Mouse (Mus musculus): Measurements from ENCODE around the gene Serpine1. TPM values are rescaled to one million over a fixed set of nuclear protein-coding genes. Genes with fewer than 3 reads are reported as not detected.

Gene Serpine1
- total RNA-seq, 2 experiments from 2014 or later: 0.38 to 0.52 TPM

- no peak for DNase-seq (ENCODE audit: low spot score in 2 of 2)
- Histone ChIP-seq H3K4me3 (no peak overlapping the region), H3K27ac (no peak overlapping the region)
- no peak for TF ChIP-seq CTCF (conservative IDR thresholded peaks at IDR 0.05)
Observed at GRCm38 (mm10) chr5:137085731-137086130, 13.7 kb upstream of the Serpine1 start.

- DNase-seq (ENCODE audit: low spot score in 2 of 2): no peak
- no peak overlapping the region for H3K4me3 ChIP-seq
- H3K27ac ChIP-seq: no peak overlapping the region
- no peak for TF ChIP-seq CTCF (conservative IDR thresholded peaks at IDR 0.05)
Observed at GRCm38 (mm10) chr5:137085021-137085420, 13.0 kb upstream of the Serpine1 start.

GRCm38 (mm10) chr5:137083051-137083450 is 11.0 kb upstream of the Serpine1 start:
- TF ChIP-seq CTCF (conservative IDR thresholded peaks at IDR 0.05): no peak
- Histone ChIP-seq H3K27ac (no peak overlapping the region), H3K4me3 (no peak overlapping the region)
- DNase-seq (ENCODE audit: low spot score in 2 of 2): no peak

DNA sequence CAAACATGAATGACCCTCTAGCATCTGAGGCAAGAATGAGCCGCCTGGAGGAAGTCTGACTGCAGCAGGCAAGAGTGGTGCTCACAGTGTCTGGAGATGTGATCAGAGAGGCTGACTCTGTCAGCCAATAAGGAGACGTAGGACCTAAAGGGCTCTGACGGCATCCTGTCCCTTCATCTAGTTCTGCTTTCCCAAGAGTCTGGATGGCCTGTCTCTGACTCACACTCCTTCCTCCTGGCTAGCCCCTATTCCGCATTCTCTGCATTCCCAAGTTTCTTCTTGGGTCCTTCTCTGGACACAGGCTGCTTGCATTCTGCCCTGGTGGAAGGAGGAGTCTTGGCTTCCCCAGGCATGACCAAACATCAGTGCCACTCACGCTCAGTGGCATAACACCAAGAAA is 7.8 kb upstream of the Serpine1 start:
- TF ChIP-seq CTCF (conservative IDR thresholded peaks at IDR 0.05): no peak
- H3K4me3 ChIP-seq: no peak overlapping the region
- DNase-seq (ENCODE audit: low spot score in 2 of 2): no peak
- H3K27ac ChIP-seq: no peak overlapping the region

GRCm38 (mm10) chr5:137078616-137079015 is 6.5 kb upstream of the Serpine1 start:
- DNase-seq (ENCODE audit: low spot score in 2 of 2): no peak
- Histone ChIP-seq H3K27ac (no peak overlapping the region), H3K4me3 (no peak overlapping the region)
- TF ChIP-seq CTCF (conservative IDR thresholded peaks at IDR 0.05): no peak

GRCm38 (mm10) chr5:137078041-137078440 is 6.0 kb upstream of the Serpine1 start:
- no peak for TF ChIP-seq CTCF (conservative IDR thresholded peaks at IDR 0.05)
- DNase-seq (ENCODE audit: low spot score in 2 of 2): no peak
- Histone ChIP-seq H3K27ac (no peak overlapping the region), H3K4me3 (no peak overlapping the region)

GRCm38 (mm10) chr5:137077187-137077586 is 5.1 kb upstream of the Serpine1 start:
- Histone ChIP-seq H3K27ac (no peak overlapping the region), H3K4me3 (no peak overlapping the region)
- TF ChIP-seq CTCF (conservative IDR thresholded peaks at IDR 0.05): no peak
- DNase-seq (ENCODE audit: low spot score in 2 of 2): no peak

DNA sequence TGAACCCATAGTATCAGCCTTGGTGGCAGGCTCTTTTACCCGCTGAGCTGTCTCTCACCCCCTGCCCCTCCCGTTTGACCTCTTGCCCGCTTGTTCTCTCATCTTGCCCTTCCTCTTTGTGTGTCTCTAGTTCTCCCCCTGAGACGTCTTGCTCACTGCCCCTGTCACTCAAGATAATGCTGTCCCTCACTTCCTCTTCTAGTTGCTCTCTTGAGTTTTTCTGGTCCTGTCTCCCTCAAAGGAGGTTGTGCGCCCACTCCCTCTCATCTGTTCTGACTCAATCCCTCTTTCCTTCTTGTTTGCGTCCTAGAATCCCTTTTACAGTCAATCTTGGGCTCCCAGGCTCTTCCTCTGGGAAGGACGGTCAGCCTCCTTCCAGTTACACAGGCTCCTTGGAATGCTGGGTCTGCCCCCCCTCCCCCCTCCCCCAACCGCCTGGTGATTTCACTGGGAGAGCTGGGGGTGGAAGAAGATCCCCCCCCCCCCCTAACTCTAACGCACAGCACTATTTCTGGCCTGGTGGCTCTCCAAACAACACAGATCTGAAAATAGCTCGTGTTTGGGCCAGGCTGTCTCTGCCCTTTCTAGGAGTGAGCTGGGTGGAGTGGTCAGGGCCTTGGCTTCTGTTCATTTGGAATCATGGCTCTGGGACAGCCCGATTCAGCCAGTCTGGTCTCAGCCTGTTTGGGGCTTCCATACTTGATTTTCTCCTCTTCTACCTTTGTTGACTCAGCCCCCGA is 4.3 kb upstream of the Serpine1 start:
- H3K27ac ChIP-seq: no peak overlapping the region
- no peak for DNase-seq (ENCODE audit: low spot score in 2 of 2)
- TF ChIP-seq CTCF (conservative IDR thresholded peaks at IDR 0.05): no peak
- H3K4me3 ChIP-seq: no peak overlapping the region

DNA sequence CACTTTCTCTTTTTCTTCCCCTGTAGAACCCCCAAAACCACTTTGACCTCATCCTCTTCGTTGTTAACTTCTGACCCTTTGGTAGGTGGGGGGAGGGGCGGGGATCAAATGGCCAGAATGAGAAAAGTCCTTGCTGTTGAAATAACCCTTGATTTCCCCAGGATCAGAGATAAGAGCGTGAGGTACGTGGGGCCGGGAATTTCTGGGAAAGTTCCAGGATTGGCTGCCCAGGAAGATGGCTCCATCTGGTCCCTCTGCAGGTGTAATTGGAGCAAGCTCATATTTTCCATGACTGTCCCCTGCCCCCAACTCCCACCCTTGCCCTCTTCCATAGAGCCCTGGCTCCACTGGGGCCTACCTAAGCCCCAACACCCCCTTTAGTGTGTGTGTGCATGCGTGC is 3.7 kb upstream of the Serpine1 start:
- no peak for DNase-seq (ENCODE audit: low spot score in 2 of 2)
- Histone ChIP-seq H3K4me3 (no peak overlapping the region), H3K27ac (no peak overlapping the region)
- no peak for TF ChIP-seq CTCF (conservative IDR thresholded peaks at IDR 0.05)

DNA sequence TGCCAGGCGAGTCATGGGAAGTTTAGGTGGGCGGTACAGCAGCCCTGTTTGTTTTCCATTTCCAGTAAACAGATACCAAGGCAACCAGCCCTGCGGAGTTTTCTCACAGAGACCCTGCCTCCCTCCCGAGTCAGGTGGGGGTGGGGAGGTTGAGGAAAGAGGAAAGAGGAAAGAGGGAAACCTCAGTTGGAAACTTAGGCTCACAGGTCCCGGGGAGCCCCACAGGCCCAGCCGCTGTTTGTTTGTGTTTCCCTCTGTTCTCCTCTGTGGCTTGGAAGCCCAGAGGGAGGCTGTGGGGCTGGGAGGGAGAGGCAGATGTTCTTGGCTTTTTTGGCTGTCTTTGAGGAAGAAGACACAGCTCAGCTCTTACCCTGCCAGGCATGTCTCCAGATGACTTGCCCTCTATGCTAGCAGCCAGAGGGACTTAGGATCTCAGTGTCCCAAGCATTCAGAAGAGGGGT is 2.2 kb upstream of the Serpine1 start:
- DNase-seq (ENCODE audit: low spot score in 2 of 2): no peak
- TF ChIP-seq CTCF (conservative IDR thresholded peaks at IDR 0.05): no peak
- Histone ChIP-seq H3K27ac (peak overlapping the region; percentile 18; the same call in 1 of the 2 replicates), H3K4me3 (no peak overlapping the region)

DNA sequence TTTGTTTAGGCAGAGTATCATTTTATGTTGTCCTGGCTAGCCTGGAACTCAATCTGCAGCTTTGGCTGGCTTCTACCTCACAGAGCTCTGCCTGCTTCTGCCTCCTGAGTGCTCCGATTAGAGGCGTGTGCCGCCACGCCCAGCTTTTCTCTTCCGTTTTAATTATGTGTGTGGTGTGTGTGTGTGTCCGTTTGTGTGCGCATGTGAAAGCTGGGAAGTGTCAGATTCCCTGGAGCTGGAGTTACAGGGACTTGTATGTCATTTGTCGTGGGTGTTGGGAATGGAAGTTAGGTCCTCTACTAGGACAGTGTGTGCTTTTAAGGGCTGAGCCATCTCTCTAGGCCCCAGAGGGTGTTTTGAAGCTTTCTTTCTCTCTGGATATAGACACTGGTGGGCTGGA is 1.1 kb upstream of the Serpine1 start:
- no peak overlapping the region for H3K4me3 ChIP-seq
- no peak for TF ChIP-seq CTCF (conservative IDR thresholded peaks at IDR 0.05)
- DNase-seq (ENCODE audit: low spot score in 2 of 2): no peak
- H3K27ac ChIP-seq: peak overlapping the region; percentile 36; the same call in 1 of the 2 replicates

DNA sequence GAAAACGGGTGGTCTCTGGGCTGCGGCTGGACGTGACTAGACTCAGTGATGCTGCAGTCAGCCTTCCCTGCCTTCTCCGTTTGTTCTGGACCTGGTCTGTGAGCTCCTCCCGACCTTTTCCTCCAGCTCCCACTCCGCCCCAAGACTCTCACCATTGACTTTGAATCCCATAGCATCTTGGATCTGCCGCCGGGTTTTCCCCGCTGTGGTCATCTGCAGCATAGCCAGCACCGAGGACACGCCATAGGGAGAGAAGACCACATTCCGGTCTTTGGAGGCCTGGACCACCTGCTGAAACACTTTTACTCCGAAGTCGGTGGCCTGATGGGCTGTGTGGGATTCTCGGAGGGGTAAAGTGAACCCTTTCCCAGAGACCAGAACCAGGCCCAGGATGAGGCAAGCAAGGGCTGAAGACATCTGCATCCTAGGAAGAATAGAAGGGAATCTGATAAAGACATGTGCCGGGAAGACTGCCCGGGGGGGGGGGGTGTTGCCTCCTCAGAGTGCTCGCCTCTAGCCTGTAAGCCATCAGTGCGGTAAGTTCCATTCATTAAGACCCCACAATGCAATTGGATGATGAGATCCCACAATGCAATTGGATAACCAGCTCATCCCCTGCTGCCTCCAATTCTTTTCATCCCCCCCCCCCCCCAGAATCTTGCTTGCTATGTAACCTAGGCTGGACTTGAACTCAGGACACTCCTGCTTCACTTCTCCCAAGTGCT is 1.0 kb downstream of the Serpine1 start:
- no peak for DNase-seq (ENCODE audit: low spot score in 2 of 2)
- TF ChIP-seq CTCF (conservative IDR thresholded peaks at IDR 0.05): no peak

GRCm38 (mm10) chr5:137068711-137069110 is 3.4 kb downstream of the Serpine1 start:
- H3K27ac ChIP-seq: no peak overlapping the region
- TF ChIP-seq CTCF (conservative IDR thresholded peaks at IDR 0.05): no peak
- DNase-seq (ENCODE audit: low spot score in 2 of 2): no peak
- H3K4me3 ChIP-seq: no peak overlapping the region

More for the DNA sequence above, 1.0 kb downstream of the Serpine1 start:
- Histone ChIP-seq H3K27ac (no peak overlapping the region), H3K4me3 (no peak overlapping the region)

- peak; percentile 45 for TF ChIP-seq CTCF (conservative IDR thresholded peaks at IDR 0.05)
- Histone ChIP-seq H3K4me3 (no peak overlapping the region), H3K27ac (no peak overlapping the region)
- no peak for DNase-seq (ENCODE audit: low spot score in 2 of 2)
Observed at GRCm38 (mm10) chr5:137065923-137066322, 6.1 kb downstream of the Serpine1 start.
